Mouse (Mus musculus): ENCODE measurements around the gene Lrp10. TPM values are rescaled to one million over a fixed set of nuclear protein-coding genes. Genes with fewer than 3 reads are reported as not detected.
A peak's percentile ranks its signal among the peaks of the same experiment; 100 is the strongest.

Lrp10 gene
- polyA plus RNA-seq, 1 experiment from 2014 or later = 59.3 TPM

- H3K4me3 ChIP-seq (ENCODE audit: low read depth, low read length) = no peak overlapping the region
- 71% methylated on average over 2 of the region's 2 CpGs for WGBS
- DNase-seq (ENCODE audit: low spot score) = no peak
Observed at GRCm38 (mm10) chr14:54499330-54499729, 35.4 kb downstream of the Lrp10 start.

DNA sequence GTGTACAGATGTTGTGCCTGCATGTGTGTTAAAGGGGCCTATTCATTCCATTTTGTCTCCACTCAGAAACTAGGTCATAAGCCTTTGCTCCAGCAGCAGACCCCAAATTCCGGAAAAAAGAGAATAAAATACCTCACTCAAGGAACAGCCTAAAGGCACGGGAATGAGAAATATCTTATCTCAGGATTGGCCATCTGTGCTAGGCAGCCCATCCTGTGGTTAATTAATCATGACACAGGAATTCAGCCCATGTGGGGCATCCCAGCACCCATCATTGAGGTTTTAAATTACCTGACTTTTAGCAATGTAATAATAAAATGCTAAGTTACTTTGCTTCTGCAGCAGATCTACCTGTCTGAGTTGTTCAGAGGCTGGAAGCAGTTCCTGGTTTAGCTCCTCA is 37.4 kb downstream of the Lrp10 start:
- H3K9ac ChIP-seq (ENCODE audit: low read length) = no peak overlapping the region
- no peak overlapping the region for H3K4me3 ChIP-seq (ENCODE audit: low read depth, low read length)
- no peaks in the 10 kb centered on the region for H3K27me3 ChIP-seq (ENCODE audit: control insufficient read depth, insufficient read depth, low read length)
- 50% methylated on average over 2 of the region's 2 CpGs for WGBS
- TF ChIP-seq CTCF (IDR thresholded peaks at IDR 0.05; ENCODE audit: low read depth) = no peak
- TF ChIP-seq EP300 (optimal IDR thresholded peaks at IDR 0.05) = no peak
- no peaks in the 10 kb centered on the region for H3K4me1 ChIP-seq (replicated peaks; ENCODE audit: control insufficient read depth, insufficient read depth)
- no peaks in the 10 kb centered on the region for H3K9me3 ChIP-seq (ENCODE audit: control insufficient read depth, low read length)
- ATAC-seq (ENCODE audit: low FRiP score, low TSS enrichment) (no peak), DNase-seq (ENCODE audit: low spot score) (no peak)
- no peak overlapping the region for H3K27ac ChIP-seq (replicated peaks)
- H3K36me3 ChIP-seq (ENCODE audit: control insufficient read depth, insufficient read depth, low read length) = no peaks in the 10 kb centered on the region
- no peak overlapping the region for H3K4me2 ChIP-seq (replicated peaks; ENCODE audit: low read depth)

More at GRCm38 (mm10) chr14:54499330-54499729, 35.4 kb downstream of the Lrp10 start:
- no peak for ATAC-seq (ENCODE audit: low FRiP score, low TSS enrichment)
- H3K9me3 ChIP-seq (ENCODE audit: control insufficient read depth, low read length) = no peaks in the 10 kb centered on the region
- no peak overlapping the region for H3K27ac ChIP-seq (replicated peaks)
- no peaks in the 10 kb centered on the region for H3K27me3 ChIP-seq (ENCODE audit: control insufficient read depth, insufficient read depth, low read length)
- no peaks in the 10 kb centered on the region for H3K4me1 ChIP-seq (replicated peaks; ENCODE audit: control insufficient read depth, insufficient read depth)
- H3K4me2 ChIP-seq (replicated peaks; ENCODE audit: low read depth) = no peak overlapping the region
- TF ChIP-seq EP300 (optimal IDR thresholded peaks at IDR 0.05) (no peak), CTCF (IDR thresholded peaks at IDR 0.05; ENCODE audit: low read depth) (no peak)
- no peaks in the 10 kb centered on the region for H3K36me3 ChIP-seq (ENCODE audit: control insufficient read depth, insufficient read depth, low read length)
- H3K9ac ChIP-seq (ENCODE audit: low read length) = no peak overlapping the region

DNA sequence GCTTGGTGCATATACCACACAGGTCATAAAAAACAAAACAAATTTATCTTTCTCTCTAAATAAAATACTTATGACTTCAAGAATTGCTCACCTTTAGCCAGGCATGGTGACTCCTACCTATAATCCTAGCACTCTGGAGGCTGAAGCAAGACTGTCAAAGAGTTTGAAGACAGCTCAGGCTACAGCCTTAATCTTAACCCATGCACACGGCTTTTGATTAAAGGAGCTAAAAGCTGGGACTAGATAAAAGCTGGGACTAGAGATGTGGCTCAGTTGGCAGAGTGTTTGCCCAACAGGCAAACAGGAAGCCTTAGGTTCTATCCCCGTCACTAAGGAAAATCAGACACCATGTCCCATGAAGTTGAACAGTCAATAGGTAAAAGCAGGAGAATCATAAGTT is 39.2 kb downstream of the Lrp10 start:
- WGBS = 80% methylated on average over 2 of the region's 2 CpGs

GRCm38 (mm10) chr14:54509774-54510173 is 45.8 kb downstream of the Lrp10 start:
- Histone ChIP-seq H3K9me3 (ENCODE audit: control insufficient read depth, low read length) (no peaks in the 10 kb centered on the region), H3K4me1 (replicated peaks; ENCODE audit: control insufficient read depth, insufficient read depth) (no peaks in the 10 kb centered on the region), H3K27me3 (ENCODE audit: control insufficient read depth, insufficient read depth, low read length) (no peaks in the 10 kb centered on the region), H3K36me3 (ENCODE audit: control insufficient read depth, insufficient read depth, low read length) (peaks cover 47% of the 10 kb centered on the region), H3K4me3 (ENCODE audit: low read depth, low read length) (no peak overlapping the region), H3K4me2 (replicated peaks; ENCODE audit: low read depth) (no peak overlapping the region), H3K27ac (replicated peaks) (no peak overlapping the region), H3K9ac (ENCODE audit: low read length) (no peak overlapping the region)
- TF ChIP-seq CTCF (IDR thresholded peaks at IDR 0.05; ENCODE audit: low read depth) = no peak
- no peak for TF ChIP-seq EP300 (optimal IDR thresholded peaks at IDR 0.05)
- ATAC-seq (ENCODE audit: low FRiP score, low TSS enrichment) = no peak
- DNase-seq (ENCODE audit: low spot score) = no peak
- 90% methylated on average over 9 of the region's 9 CpGs for WGBS

More for the DNA sequence above, 39.2 kb downstream of the Lrp10 start:
- no peak overlapping the region for H3K9ac ChIP-seq (ENCODE audit: low read length)
- H3K4me2 ChIP-seq (replicated peaks; ENCODE audit: low read depth) = no peak overlapping the region
- no peak for ATAC-seq (ENCODE audit: low FRiP score, low TSS enrichment)
- no peak for DNase-seq (ENCODE audit: low spot score)
- H3K9me3 ChIP-seq (ENCODE audit: control insufficient read depth, low read length) = no peaks in the 10 kb centered on the region
- H3K27me3 ChIP-seq (ENCODE audit: control insufficient read depth, insufficient read depth, low read length) = no peaks in the 10 kb centered on the region
- peaks cover 3% of the 10 kb centered on the region; the same call in 1 of the 2 replicates for H3K36me3 ChIP-seq (ENCODE audit: control insufficient read depth, insufficient read depth, low read length)
- TF ChIP-seq CTCF (IDR thresholded peaks at IDR 0.05; ENCODE audit: low read depth) = no peak
- TF ChIP-seq EP300 (optimal IDR thresholded peaks at IDR 0.05) = no peak
- H3K4me3 ChIP-seq (ENCODE audit: low read depth, low read length) = no peak overlapping the region
- no peaks in the 10 kb centered on the region for H3K4me1 ChIP-seq (replicated peaks; ENCODE audit: control insufficient read depth, insufficient read depth)
- H3K27ac ChIP-seq (replicated peaks) = no peak overlapping the region

DNA sequence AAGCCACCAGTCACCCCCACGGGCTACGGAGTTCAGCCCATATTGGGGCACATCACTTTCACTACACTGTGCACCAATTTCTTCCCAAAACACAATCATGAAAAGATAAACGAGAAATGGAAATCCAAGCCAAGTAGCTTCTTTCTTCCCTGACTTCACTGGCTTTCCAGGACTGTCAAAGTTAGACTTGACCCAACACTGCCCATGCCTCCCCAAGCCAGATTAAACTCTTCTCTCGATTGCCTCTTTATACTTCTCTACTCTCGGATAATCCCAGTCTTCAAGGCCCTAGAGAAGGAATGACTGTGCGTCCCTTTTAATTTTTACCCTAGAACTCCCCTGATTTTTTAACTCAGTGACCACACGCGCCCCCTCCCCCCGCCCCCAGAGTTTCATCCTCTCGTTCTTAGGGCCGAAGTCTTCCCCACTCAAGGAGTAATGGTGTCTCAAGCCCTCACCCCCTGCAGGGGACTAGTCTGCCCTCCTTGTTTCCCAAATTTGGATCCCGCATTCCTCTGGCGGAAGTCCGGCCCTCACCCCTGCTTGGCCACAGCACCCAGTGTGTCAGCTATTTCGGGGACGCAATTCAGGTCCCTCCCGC is 52.9 kb downstream of the Lrp10 start:
- peak overlapping the region; percentile 74 for H3K9ac ChIP-seq (ENCODE audit: low read length)
- TF ChIP-seq EP300 (optimal IDR thresholded peaks at IDR 0.05) = no peak
- TF ChIP-seq CTCF (IDR thresholded peaks at IDR 0.05; ENCODE audit: low read depth) = no peak; the same call in 1 of the 2 replicates
- DNase-seq (ENCODE audit: low spot score) (no peak), ATAC-seq (ENCODE audit: low FRiP score, low TSS enrichment) (no peak)
- H3K4me1 ChIP-seq (replicated peaks; ENCODE audit: control insufficient read depth, insufficient read depth) = no peaks in the 10 kb centered on the region; the same call in 1 of the 2 replicates
- no peaks in the 10 kb centered on the region for H3K9me3 ChIP-seq (ENCODE audit: control insufficient read depth, low read length)
- H3K27me3 ChIP-seq (ENCODE audit: control insufficient read depth, insufficient read depth, low read length) = no peaks in the 10 kb centered on the region
- H3K27ac ChIP-seq (replicated peaks) = peak overlapping the region; percentile 59; the same call in 1 of the 2 replicates
- 2% methylated on average over 17 of the region's 17 CpGs for WGBS
- peaks cover 19% of the 10 kb centered on the region for H3K36me3 ChIP-seq (ENCODE audit: control insufficient read depth, insufficient read depth, low read length)
- H3K4me3 ChIP-seq (ENCODE audit: low read depth, low read length) = peak overlapping the region; percentile 67
- H3K4me2 ChIP-seq (replicated peaks; ENCODE audit: low read depth) = peak overlapping the region; percentile 52

Other genes starting within 250 kb of the Lrp10 start
- 397 and 433 TPM in 2 replicates for gene Dad1, start 210.0 kb upstream of the Lrp10 start, polyA plus RNA-seq (2015; fragmentation: Nextera tagmentation; extraction: Ambion mirVana)
- gene Abhd4, start 209.9 kb upstream of the Lrp10 start, polyA plus RNA-seq (2015; fragmentation: Nextera tagmentation; extraction: Ambion mirVana) = 40.2 and 45.7 TPM in 2 replicates
- 0.02 and 0.16 TPM in 2 replicates for gene Olfr49, start 179.2 kb upstream of the Lrp10 start, polyA plus RNA-seq (2015; fragmentation: Nextera tagmentation; extraction: Ambion mirVana)
- gene Oxa1l, start 103.3 kb upstream of the Lrp10 start, polyA plus RNA-seq (2015; fragmentation: Nextera tagmentation; extraction: Ambion mirVana) = 30.5 and 31.7 TPM in 2 replicates
- 9.3 and 9.5 TPM in 2 replicates for gene Slc7a7, start 46.4 kb upstream of the Lrp10 start, polyA plus RNA-seq (2015; fragmentation: Nextera tagmentation; extraction: Ambion mirVana)
- gene Mrpl52, start 37.2 kb upstream of the Lrp10 start, polyA plus RNA-seq (2015; fragmentation: Nextera tagmentation; extraction: Ambion mirVana) = 312 and 339 TPM in 2 replicates
- gene Mmp14, start 32.5 kb upstream of the Lrp10 start, polyA plus RNA-seq (2015; fragmentation: Nextera tagmentation; extraction: Ambion mirVana) = 63.9 and 70.4 TPM in 2 replicates
- gene Rem2, start 12.0 kb downstream of the Lrp10 start, polyA plus RNA-seq (2015; fragmentation: Nextera tagmentation; extraction: Ambion mirVana) = 0.47 and 0.59 TPM in 2 replicates
- gene Prmt5, start 53.4 kb downstream of the Lrp10 start, polyA plus RNA-seq (2015; fragmentation: Nextera tagmentation; extraction: Ambion mirVana) = 28.1 and 29.2 TPM in 2 replicates
- 23.7 and 24.1 TPM in 2 replicates for gene Haus4, start 90.5 kb downstream of the Lrp10 start, polyA plus RNA-seq (2015; fragmentation: Nextera tagmentation; extraction: Ambion mirVana)
- 18.9 and 26.4 TPM in 2 replicates for gene Ajuba, start 113.4 kb downstream of the Lrp10 start, polyA plus RNA-seq (2015; fragmentation: Nextera tagmentation; extraction: Ambion mirVana)
- gene 4931414P19Rik, start 141.9 kb downstream of the Lrp10 start, polyA plus RNA-seq (2015; fragmentation: Nextera tagmentation; extraction: Ambion mirVana) = 2.4 and 3.0 TPM in 2 replicates
- gene Psmb5, start 153.9 kb downstream of the Lrp10 start, polyA plus RNA-seq (2015; fragmentation: Nextera tagmentation; extraction: Ambion mirVana) = 279 and 291 TPM in 2 replicates
- gene Psmb11, start 157.3 kb downstream of the Lrp10 start, polyA plus RNA-seq (2015; fragmentation: Nextera tagmentation; extraction: Ambion mirVana) = 0.02 TPM in 1 of 2 replicates, not detected in the other
- gene Gm17606, start 176.8 kb downstream of the Lrp10 start, polyA plus RNA-seq (2015; fragmentation: Nextera tagmentation; extraction: Ambion mirVana) = not detected in 2 replicates
- gene Cdh24, start 177.2 kb downstream of the Lrp10 start, polyA plus RNA-seq (2015; fragmentation: Nextera tagmentation; extraction: Ambion mirVana) = 0.63 and 0.68 TPM in 2 replicates
- gene 1700123O20Rik, start 222.1 kb downstream of the Lrp10 start, polyA plus RNA-seq (2015; fragmentation: Nextera tagmentation; extraction: Ambion mirVana) = 60.8 and 61.7 TPM in 2 replicates
- gene Acin1, start 222.8 kb downstream of the Lrp10 start, polyA plus RNA-seq (2015; fragmentation: Nextera tagmentation; extraction: Ambion mirVana) = 37.0 and 46.9 TPM in 2 replicates
- gene Gm29776, start 234.7 kb downstream of the Lrp10 start, polyA plus RNA-seq (2015; fragmentation: Nextera tagmentation; extraction: Ambion mirVana) = 0.08 and 0.11 TPM in 2 replicates
- gene Cebpe, start 248.0 kb downstream of the Lrp10 start, polyA plus RNA-seq (2015; fragmentation: Nextera tagmentation; extraction: Ambion mirVana) = 0.10 TPM in 1 of 2 replicates, not detected in the other